Mouse (Mus musculus) urinary bladder, postnatal 25 days (tissue): ENCODE measurements around the gene Zic5.

Source experiments
- DNase-seq: peaks from one replicate; pipeline ENCODE4 v3.0.0; 2022; ENCODE audit warnings: low spot score

The Zic5 gene

GRCm38 (mm10) chr14:122464763-122465741 is at the start of gene Zic5:
Zic5 (minus strand) TSS chr14:122465677.
- no peak for DNase-seq

DNA sequence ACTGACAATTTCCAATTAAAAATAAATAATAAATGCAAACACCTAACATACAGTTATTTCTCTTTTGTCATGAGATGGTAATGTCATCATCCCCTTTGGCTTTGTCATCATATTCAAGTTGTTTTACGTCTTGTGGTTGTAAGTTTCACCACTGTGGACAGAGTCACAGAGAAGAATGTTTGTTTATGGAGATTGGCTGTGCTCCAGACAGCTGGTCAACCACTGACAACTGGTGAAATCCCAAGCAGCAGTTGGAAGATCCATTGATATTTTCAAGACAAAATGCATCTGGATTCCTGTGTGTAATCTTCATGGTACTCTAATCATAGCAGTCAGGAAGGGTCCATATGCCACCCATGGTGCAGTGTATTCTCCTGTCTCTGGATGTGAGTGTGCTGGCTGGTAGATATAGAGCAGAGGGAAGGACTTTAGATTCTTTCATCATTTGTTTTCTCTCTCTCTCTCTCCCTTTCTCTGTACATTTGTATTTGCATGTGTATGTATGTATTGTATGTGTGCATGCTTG is 48.1 kb upstream of the Zic5 start:
- no peak for DNase-seq

DNA sequence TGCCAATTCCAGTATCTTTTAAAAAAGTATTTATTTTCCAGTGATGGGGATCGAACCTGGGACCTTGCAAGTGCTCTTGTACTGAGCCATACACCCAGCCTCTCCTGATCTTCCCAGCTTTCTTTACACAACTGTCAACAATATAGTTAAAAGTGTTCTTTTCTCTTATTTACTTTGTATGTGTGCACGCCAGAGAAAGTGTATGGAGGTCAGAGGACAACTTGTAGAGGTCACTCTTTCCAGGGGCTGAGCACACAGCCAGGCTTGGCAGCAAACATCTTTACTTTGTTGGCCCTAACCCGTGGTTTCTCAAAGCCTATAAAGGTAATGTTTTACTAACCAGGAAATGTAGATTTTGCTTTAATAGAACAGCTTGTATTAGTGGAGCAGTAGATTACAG is 46.0 kb upstream of the Zic5 start:
- DNase-seq: no peak

DNA sequence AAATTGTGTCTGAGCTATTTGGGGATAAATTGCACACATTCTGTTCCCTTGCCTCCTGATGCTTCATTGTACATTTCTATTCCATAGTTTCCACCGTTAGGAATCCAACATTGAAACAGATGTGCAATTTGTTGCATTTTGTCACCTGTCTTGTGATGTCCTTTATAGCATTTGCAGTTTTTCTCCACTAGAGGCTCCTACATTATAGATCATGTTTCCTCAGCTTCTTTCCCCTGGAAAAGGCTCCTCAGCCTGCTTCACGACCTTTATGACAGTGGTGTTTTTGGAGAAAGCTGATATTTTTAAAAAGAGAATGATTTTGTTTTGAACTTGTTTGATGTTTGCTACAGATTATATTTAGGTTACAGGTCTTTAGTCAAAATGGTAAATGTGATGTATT is 43.6 kb upstream of the Zic5 start:
- no peak for DNase-seq

DNA sequence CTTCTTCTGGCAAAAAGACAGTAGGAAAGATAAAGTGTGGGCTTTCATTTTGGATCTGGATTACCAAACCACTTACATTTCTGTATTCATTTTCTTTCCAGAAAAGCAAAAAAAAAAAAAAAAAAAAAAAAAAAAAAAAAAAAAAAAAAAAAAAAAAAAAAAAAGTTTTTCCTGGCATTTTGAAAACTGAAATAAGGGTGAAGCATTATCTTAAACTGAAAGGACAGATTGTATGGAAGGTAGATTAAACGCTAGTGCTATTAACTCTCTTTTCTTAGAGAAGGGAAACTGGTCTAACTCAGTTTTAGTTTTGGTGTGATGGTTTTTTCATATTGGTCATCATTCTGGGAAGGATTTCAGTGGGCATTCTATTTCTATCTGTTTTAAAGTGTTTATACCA is 26.5 kb upstream of the Zic5 start:
- no peak for DNase-seq

GRCm38 (mm10) chr14:122491521-122491920 is 26.0 kb upstream of the Zic5 start:
- no peak for DNase-seq

DNA sequence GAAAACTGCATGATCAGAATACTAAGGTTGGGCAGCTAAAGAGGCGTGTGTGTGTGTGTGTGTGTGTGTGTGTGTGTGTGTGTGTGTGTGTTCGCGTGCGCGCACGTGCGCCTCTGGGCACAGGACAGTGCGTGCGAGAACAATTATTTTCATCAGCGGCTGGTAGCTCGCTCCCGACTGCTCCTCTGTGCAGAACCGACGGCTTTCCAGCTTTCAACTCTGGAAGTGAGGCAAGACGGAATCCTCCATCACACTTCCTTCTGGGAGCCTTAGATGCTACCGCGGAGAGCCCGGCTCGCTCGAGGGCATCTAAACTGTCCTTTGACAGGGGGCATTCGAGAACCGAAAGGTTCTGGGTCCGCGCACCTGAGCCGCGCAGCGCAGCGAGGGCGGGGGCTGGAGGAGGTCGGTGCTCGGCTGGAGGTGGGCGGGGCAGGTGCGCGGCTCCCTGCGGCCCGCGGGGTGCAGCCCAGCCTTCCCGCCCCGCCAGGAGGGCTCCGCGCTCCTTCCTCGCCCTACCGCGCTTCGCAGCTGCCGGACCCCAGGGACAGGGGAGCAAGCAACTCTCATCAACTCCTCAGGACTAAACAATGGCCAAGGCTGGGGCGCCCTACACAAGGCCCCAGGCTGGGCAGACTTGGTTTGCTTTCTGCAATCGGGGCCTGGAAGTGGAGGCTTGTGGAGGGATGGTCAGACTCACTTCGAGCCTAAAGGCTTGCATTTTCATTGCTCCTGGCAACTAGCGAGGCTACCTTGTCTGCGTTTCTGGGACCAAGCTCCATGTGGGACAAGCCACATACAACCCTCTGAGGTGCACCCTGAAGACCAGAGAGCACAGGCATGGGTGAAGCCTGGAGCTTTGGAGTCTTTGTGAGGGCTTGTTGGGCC is 25.2 kb upstream of the Zic5 start, which contains the start of gene Gm10837:
Gene Gm10837 (plus strand): TSS at position 146 of the 888 bp plus-strand sequence.
- no peak for DNase-seq

GRCm38 (mm10) chr14:122489686-122490414 is 24.4 kb upstream of the Zic5 start:
- no peak for DNase-seq

DNA sequence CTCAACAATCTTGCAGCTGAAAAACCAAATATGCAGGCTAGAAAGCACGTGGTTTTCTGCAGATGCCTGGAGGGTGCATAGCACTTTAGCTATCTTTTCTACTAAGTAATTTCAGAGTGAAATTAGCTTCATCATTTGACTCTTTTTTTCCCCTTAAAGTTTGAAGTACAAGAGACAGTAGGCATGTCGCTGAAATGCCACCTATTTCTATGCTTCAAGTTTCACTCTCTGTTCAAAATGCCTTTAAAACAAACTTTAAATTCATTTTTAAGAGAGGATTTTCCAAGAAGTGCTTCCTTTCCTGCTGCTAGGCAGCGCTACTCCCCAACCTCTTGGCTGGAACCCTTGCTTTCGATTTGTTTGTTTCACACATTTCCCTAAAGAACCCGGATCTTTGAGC is 23.6 kb upstream of the Zic5 start:
- no peak for DNase-seq

DNA sequence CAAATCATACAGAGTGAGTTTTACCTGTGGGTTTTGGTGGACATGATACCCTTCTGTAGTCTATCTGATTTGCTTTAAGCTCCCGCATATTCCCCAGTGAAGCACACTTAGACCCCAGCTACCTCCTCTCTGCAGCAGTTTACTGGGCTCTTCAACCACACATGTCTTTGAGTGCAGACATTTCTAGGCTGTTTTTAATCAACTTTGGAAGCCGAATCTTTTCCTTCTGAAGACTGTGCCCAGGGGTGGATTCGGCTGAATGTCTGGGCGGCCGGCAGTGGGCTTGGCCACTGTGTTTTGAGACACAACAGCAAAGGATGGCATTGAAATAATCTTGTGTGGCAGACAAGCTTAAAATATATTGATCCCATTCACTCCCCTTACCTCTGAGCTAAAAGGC is 21.9 kb upstream of the Zic5 start:
- DNase-seq: no peak

DNA sequence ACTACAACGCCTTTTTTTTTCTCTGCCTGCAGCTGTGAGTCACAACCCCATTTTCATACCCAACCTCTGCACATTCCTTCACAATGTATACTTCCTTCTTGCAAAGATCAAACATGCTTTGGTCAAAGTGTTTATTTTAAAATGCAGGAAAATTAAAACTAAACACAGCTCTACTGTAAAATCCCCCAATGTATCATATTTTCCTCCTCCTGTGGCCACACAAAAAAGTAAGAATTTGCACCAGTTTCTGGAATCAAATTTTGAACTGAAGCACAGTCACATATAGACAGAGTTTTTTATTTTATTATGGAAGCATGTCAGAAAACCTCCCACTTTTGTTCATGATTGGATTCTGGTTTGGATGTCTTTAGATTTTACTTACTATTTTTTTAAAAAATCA is 21.1 kb upstream of the Zic5 start:
- no peak for DNase-seq

DNA sequence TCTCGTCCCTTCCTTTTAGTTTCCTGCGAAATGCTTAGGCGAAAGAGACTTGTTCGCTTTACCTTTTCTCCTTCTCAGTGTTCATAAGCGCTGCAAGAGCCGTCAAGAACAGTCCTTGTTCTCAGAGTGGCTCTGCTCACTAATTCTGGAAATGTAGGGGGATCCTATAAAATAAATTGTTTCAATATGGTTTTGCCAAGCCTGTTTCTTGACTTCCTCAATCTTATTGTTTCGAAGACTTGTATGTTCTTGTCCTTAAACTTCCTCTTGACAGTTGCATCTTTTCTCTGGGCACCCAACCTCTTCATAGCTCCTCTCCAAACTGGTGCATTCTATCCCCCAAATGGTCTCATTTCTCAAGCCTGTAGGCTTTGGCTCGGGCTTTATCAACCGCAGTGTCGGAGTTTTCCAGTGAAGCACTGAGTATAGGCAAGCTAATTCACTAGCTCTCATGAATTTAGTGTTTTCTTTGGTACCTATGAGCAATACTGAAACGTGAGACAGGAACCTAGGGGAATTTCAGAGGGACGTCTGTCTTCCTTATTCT is 20.2 kb upstream of the Zic5 start:
- DNase-seq: no peak

GRCm38 (mm10) chr14:122484844-122485551 is 19.5 kb upstream of the Zic5 start:
- no peak for DNase-seq

- DNase-seq: no peak
Measured at GRCm38 (mm10) chr14:122484458-122484843, 19.0 kb upstream of the Zic5 start.

DNA sequence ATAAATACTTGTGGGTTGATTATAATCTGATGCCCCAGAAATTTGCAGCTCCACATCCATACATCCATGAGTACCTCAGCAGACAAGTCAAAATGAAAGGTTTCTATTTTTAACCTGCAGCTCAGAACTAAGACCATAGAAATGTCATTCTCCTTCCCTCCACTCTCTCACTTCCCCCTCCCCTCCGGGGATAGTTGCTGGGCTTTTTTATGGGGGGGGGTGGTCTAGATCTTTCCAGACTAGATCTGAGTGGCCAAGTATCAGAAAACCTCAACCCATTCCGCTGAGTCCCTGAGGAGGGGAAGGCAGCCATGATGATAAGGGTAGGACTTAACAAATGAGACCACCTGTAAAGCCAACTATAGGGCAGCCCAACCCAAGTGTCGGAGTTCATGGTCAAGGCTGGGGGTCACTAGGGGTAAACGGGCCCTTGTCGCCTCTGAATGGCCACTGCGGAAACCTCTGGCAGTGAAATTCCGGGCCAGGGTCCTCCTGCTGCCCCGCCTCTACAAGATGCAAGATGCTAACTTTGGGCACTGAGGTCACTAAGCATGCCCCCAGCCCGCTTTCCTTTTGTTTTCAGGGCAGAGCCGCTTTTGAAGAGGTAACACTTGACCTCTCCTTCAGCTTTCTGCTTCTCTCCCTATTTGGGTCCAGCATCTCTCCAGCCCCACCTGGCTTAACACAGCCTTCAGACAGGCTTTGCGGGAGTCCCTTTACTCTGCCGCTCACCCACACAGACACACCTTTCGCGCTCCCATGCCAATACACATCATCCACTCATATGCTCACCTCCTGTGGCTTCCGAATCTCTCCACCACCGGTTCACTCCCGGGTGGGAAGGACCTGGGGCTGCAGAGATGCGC is 18.3 kb upstream of the Zic5 start:
- no peak for DNase-seq

DNA sequence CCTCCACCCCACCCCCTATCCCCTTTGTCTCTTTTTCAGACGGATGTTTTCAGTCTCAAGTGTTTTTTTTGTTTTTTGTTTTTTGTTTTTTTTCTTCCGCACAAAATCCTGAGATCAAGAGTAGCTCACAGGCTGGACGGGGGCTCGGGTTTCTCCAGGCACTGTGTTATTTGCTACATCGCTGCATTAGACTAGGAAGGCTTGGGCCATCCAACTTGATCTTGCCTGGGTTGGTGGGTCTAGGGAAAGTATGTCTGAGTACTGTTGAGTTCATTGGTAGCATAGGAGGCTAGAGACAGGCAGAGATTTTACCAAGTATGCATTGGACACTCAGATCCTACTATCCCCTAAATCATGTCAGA is 17.5 kb upstream of the Zic5 start:
- no peak for DNase-seq

- no peak for DNase-seq
Measured at GRCm38 (mm10) chr14:122482081-122483023, 16.9 kb upstream of the Zic5 start.

- DNase-seq: no peak
Measured at GRCm38 (mm10) chr14:122481181-122481580, 15.7 kb upstream of the Zic5 start.

DNA sequence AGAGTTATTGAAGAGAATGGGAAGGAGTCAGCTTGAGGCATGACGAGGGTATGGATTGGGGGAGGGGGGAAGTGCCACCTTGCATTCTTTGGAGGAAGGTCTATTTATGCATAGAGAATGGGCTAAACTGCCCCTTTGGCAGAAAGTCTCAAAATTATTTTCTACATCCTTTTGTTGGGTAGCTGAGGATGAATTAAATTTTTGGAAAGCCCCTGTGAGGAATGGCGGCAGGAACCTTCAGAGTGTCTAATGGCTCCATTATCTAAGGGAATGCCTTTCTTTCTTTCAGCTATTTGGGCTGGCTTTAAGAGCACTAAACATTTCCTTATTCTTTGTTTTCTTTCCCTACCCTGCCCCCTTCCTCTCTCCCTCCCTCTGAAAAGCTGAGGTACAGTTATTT is 14.9 kb upstream of the Zic5 start:
- no peak for DNase-seq
